Mouse (Mus musculus): ENCODE data around the gene Cacng7.

DNA sequence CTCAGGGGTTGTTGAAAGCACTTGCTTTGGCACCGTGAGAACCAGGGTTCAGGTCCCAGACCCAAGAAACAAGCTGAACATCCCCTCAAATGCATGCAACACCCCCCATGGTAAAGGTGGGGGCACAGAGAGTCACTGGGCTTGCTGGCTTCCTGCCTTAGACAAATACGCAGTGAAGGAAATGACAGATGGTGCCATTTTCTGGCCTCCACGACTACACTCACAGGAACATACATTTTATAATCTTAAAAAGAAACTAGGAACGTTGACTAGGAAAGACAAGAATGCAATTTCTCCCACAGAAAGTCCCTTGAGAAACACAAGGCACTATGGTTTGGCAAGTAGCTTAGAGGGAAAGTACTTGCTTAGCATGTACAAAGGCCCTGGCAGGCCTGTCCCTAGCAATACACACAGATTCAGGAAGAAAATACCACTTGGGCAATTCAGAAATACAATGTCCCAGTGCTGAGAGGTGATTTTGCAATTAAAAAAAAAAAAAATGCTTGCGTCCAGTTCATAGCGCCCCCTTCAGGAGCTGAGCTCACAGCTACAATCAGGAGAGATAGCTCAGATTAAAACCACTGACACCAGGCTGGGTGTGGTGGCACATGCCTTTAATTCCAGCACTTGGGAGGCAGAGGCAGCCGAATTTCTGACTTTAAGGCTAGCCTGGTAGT is 32.7 kb upstream of the Cacng7 start:
- TF ChIP-seq POLR2A (IDR thresholded peaks at IDR 0.05; ENCODE audit: low read depth, low read length) (no peak), CTCF (IDR thresholded peaks at IDR 0.05; ENCODE audit: borderline replicate concordance, insufficient read depth, low read length) (no peak)
